Comparison of ENCODE assay signal across 23 mouse cellular contexts in genomic region chr9:35648102-35648501, GRCm38 (mm10). TPM values are rescaled to one million over a fixed set of nuclear protein-coding genes. Genes with fewer than 3 reads are reported as not detected.
DNase-seq lines count a peak whose midpoint lies in the region.
"Had no signal": no experiment of that assay in that cellular context is flagged by ENCODE, and none has a peak within 500 bp of the region (broad histone marks: within the 10 kb centered on the region; RNA-seq: fewer than 3 reads in every experiment).

Gene Pate3, minus strand, starts transcription at chr9:35648202.

- no peak for DNase-seq in gonadal fat pad, adult 2 months (ENCODE audit: low read depth)
- DNase-seq in gastrocnemius, postnatal 36 days = no peak
- DNase-seq: adrenal gland, adult 2 months; adrenal gland, adult 8-10 months; adrenal gland, postnatal 10 days; adrenal gland, postnatal 14 days; adrenal gland, postnatal 25 days; adrenal gland, postnatal 36 days; B cell, adult 2 months; cerebellum, adult 11 months; cerebellum, adult 11-12 months; cerebellum, adult 18-20 months; cerebellum, adult 2 months had no signal

- intact Hi-C loops in gastrocnemius, postnatal 36 days (cut with DNase I) = no loop called here

RNA-seq across cellular contexts. Expression of gene Pate3, which starts in this region (rescaled TPM):
- 33.8 and 35.7 TPM in 2 replicates for polyA plus RNA-seq in gonadal fat pad, adult 2 months (2012; rRNA removed)
- total RNA-seq in gastrocnemius, postnatal 36 days (2021) = not detected
- total RNA-seq: adrenal gland, adult 18-20 months; adrenal gland, adult 2 months; adrenal gland, adult 8-10 months; adrenal gland, postnatal 10 days; adrenal gland, postnatal 14 days; adrenal gland, postnatal 25 days; adrenal gland, postnatal 36 days; adrenal gland, postnatal 4 days; CH12.LX; G1E; MEL had no signal
- polyA plus RNA-seq: activated CD4-positive, CD25-positive, alpha-beta regulatory T cell, adult 4 months; adrenal gland, adult 2 months; brain, embryonic 14.5 days; C2C12; CD4-positive, CD25-positive, alpha-beta regulatory T cell, adult 4 months; cerebellum, adult 2 months; G1E; Patski had no signal
